Mouse (Mus musculus) embryonic fibroblast, embryonic 13.5 days (primary cell): ENCODE results near the gene Polr2m.

ENCODE experiments used
- CTCF ChIP-seq: IDR thresholded peaks from 2 replicates; pipeline ENCODE4 v1.5.1; 2011; ENCODE audit warnings: mild to moderate bottlenecking, control low read depth, low read length, moderate library complexity, borderline replicate concordance; ENCODE audit not compliant: insufficient read depth
- POLR2A ChIP-seq: IDR thresholded peaks from 2 replicates; pipeline ENCODE4 v1.6.1; 2011; ENCODE audit warnings: low read depth, mild to moderate bottlenecking, control low read depth, low read length, moderate library complexity

DNA sequence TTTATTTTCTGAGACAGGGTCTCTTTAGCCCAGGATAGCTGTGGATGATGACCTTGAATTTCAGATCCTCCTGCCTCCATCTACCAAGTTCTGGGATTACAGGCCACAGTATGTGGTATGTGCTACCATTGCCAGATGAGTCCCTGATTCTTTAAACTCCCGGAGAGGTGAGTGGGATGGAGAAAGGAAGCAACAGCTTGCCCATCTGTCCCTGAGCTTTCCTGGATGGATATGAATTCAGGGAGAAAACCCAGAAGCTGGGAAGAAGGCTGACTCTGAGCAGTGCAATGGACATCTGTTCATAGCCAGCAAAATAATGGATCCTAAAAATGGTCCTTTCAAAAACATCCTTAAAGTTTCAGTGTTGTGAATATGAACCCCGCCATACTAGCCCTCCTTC is 49.3 kb upstream of the Polr2m start:
- TF ChIP-seq CTCF = no peak
- no peak for TF ChIP-seq POLR2A
